Mouse (Mus musculus) layer of hippocampus, postnatal 14 days (tissue): ENCODE data around the gene Slc6a9. TPM values are rescaled to one million over a fixed set of nuclear protein-coding genes. Genes with fewer than 3 reads are reported as not detected.
A peak's percentile ranks its signal among the peaks of the same experiment; 100 is the strongest.

Source experiments
- DNase-seq, 2 experiments: peaks; one replicate each; pipeline ENCODE4 v3.0.0; 2021 to 2022; ENCODE audit warnings: low spot score in 2 of 2, mixed read lengths in 1 of 2
- total RNA-seq, 2 experiments: library from RNA; stranded (reverse); gene quantifications; 2 replicates each; pipeline ENCODE4 v1.2.3; 2021

Gene Slc6a9
- total RNA-seq, 2 experiments from 2014 or later, result 30.3 to 40.9 TPM

DNA sequence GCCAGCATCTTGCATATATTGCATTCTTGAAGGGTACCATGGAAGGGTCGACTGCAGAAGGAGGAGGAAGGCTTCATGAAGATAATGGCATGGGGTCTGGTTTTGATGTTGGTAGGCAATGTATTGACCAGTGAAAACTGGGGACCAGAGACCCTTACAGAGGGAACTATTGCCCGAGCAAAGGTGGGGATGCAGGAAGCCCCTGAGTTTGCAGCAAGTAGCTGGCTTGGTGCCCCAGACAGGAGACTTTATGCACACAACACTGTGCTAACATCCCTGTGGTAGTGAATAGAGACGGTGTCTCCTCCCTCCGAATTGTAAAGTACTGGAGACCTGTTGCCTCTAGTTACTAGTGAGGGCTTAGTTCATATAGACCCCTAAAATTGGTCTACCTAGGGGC, 3.0 kb downstream of the Slc6a9 start:
- no peak for DNase-seq

GRCm38 (mm10) chr4:117839366-117839765, 5.1 kb downstream of the Slc6a9 start:
- DNase-seq, result no peak

DNA sequence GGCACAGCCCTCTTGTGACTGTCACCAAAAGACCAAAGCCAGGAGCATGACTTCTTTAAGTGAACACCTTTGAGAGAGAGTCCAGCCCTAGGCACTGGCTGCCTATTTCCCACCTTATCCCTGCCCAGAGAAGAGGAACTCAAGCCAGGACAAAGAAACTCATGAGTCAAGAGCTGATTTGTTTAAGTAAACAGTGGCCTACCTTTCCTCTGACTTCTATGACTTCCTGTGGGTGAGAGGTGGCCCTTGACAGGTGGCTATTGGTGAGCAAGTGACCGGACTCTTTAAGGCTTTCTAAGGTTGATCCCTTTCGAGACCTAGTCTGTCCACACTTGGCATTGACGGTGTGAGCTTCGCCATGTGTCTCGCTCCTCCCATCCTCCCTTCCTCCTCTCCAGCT, 6.5 kb downstream of the Slc6a9 start:
- no peak for DNase-seq

GRCm38 (mm10) chr4:117841566-117841965, 7.3 kb downstream of the Slc6a9 start:
- no peak for DNase-seq

GRCm38 (mm10) chr4:117843101-117843500, 8.8 kb downstream of the Slc6a9 start:
- no peak for DNase-seq

DNA sequence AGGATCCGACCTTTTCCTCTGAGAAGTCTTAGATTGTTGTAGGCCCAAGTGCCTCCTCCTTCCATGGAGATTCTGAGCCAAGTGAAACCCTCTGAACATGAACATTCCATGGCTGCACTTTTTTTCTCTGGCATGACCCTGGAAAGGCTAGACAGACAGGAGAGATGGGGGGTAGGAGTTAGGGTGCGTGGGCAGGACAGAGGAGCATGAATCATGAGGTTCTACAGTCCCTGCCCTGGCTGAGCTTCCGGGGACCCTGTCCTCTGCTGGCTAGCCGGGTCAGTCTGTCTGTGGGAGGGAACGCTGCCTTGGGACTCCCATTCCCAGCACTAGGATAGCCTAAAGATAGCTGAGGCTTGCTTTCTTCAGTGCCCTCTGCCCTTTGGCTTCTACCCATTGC, 10.2 kb downstream of the Slc6a9 start:
- DNase-seq, result no peak

DNA sequence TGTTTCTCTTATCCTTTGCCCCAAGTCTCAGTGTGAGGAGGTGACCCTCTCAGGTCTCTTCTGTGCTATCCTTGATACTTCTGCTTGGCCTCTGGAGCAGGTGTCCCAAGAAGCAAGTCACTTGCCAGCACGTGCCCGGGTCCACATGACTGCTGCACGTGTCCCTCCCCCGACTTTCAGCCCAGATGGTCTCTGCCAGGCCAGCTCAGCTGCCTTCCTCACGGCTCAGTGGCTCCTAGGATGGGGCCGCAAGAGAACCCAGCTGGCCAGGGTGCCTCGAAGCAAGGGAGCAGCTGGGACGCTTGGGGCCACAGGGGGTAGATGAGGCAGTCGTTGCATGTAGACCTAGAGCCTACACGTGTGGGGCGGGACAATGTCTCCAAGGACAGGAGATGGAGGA, 11.0 kb downstream of the Slc6a9 start:
- DNase-seq, result no peak

DNA sequence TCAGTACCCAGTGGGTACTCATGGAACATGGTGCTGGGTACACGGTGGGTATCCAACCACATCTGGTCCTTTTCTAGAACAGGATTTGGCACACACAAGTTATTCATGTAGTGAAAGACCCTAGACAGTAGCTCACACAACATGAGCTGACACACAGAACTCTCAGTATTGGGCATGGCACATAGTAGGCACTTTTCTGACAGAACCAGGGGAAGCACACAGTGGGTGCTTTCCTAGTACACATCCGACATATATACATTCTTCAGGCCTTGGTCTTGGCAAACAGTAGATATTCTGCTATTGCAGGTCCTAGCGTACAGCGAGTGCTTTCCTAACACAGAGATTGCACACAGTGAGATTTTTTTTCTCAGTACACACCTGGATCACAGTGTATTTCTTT, 12.0 kb downstream of the Slc6a9 start:
- no peak for DNase-seq

GRCm38 (mm10) chr4:117847011-117847410, 12.7 kb downstream of the Slc6a9 start:
- peak; percentile 55 to 70 for DNase-seq

GRCm38 (mm10) chr4:117849063-117849462, 14.8 kb downstream of the Slc6a9 start:
- no peak for DNase-seq

DNA sequence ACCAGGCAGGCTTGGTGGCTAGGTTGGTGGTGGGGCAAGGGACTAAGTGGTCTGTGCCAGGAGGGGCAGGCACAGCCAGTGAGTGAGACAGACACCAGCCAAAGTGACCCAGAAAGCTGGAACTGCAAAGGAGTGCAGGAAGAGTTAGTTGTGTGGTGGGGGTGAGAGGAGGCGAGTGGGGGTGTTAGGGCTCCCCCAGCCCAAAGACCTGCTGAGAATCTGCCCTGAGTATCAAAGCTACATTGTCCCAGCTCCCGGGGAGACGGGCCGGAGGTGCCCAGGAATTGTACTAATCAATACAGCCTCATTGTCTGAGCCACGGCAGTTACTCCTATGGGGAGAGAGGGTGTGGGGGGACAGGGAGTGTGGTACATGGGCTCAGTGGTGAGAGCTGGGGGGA, 15.2 kb downstream of the Slc6a9 start:
- no peak for DNase-seq

- no peak for DNase-seq
Measured at GRCm38 (mm10) chr4:117850176-117850575, 15.9 kb downstream of the Slc6a9 start.

GRCm38 (mm10) chr4:117850871-117851270, 16.6 kb downstream of the Slc6a9 start:
- DNase-seq, result no peak

DNA sequence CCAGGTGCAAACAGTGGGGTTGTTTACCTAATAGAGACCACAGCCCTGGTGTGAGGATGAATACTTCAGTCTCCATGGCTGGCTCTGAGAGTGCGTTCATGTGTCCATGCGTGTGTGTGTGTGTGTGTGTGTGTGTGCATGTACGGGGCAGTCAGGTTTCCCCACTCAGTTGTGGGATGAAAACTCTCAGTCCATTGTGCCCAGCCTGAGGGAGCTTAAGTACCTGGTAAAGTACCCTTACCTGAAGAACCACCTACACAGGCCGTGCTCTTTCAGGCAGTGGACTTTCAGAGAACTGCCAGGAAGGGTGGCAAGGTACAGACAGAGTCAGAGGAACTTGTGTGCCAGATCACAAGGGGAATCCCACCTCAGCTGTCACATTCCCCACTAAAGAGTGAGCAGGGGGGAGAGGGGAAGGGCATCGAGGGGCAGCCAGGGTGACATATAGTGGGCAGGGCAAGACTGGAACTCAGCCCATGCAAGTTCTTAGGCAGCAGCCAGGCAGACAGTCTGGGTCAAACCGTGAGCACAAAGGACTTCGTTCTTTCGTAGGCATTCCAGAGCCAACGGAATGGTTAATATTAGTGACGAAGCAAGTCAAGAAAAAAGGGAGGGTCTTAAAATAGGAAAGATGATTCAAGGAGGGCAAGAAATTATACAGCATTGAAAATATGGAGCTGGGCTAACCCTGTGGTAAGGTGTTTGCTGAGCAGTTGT, 18.0 kb downstream of the Slc6a9 start:
- no peak for DNase-seq

DNA sequence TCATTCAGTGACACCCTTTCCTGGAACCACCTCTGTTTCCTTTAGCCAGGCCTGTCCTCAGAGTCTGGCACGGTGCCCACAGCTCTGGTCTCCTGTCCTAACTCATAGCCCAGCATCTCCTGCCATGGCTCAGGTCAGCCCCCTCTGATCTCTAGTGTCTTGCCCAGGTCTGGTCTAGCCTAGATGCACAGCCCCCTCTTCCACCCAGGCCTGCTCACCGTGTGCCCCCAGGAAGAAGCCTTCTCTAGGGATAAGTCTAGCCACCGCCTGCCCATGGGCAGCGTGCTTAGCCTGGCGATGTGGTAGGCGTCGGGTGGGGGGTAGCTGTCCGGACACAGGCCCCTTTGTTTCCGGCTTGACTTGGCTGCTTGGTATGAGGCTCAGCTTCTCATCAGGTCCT, 20.8 kb downstream of the Slc6a9 start:
- peak; percentile 54 to 59 for DNase-seq

DNA sequence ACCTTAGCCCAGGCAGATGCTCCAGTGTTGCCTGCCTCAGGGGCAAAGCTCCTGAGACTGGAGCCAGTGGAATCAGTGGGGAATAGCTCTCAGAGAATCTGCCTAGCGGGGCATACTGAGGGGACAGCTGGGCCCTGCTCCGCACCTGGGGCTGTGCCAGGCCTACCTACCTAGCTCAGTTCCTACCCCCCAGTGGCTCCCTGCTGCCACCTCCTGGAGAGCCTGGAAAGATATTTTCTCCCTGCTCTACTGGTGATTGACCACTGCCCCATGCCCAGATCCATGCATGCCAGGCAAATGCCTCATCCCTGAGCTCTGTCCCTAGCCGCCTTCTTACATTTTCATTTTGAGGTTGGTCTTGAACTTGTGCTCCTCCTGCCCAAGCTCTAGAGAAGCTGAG, 24.5 kb downstream of the Slc6a9 start:
- DNase-seq, result peak; percentile 63 to 70

- DNase-seq, result no peak
Measured at GRCm38 (mm10) chr4:117860570-117860969, 26.3 kb downstream of the Slc6a9 start.

DNA sequence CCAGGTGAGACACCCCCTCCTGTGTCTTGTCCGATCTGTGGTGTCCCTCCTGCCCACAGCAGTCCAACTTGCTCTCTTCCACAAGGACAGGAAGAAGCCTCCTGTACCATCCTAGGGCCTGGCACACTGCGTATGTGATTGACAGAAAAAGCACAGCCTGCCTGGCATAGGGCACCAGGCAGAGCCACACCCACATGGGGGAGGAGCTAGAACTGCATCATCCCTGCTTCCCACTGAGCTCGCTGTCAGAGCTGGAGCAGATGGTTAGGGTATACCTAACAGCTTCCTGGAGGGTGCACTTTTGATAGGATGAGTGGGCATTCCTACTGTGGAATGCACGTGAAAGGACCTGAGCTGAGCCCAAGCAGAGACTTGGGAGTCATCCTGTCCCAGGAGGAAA, 28.5 kb downstream of the Slc6a9 start:
- DNase-seq, result peak in 1 of 2 experiments; percentile 69

DNA sequence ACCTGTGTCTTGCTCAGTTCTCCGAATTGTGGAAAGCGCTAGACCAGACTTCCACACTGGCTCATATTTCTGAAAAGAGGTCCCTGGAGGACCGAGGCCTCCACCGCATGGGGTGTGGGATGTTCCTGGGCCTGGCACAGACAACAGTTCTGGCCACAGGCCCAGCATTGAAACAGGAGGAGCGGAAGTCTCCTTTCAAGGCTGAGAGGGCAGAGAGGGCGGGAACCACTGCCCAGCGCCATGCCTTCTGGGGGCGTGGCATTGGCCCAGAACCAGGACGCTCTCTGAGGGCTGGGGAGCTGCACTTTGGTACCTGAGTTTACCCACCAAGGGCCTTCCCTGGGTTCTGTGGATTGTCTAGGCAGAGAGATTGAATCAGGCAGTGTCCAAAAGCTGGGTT, 31.8 kb downstream of the Slc6a9 start:
- no peak for DNase-seq

GRCm38 (mm10) chr4:117867000-117867399, 32.7 kb downstream of the Slc6a9 start:
- DNase-seq, result no peak

GRCm38 (mm10) chr4:117867823-117868222, 33.5 kb downstream of the Slc6a9 start:
- no peak for DNase-seq

DNA sequence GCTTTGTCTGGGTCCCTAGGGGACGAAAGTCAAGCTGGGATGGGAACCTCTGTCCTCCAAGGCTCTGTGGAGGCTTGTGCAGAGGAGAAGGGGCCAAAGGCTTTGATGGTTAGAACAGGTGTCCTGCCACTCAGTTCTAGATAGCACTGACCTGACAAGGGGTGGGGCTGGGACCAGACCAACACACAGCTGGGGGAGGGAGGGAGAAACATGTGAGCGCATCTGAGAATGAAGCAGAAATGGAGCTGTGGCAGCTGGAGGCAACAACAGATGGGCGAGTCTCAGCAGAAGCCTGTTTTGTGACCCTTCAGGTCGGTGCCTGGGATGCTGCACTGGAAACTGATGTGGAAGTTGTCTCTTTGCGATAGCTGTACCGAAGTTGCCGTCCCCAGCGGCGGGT, 35.0 kb downstream of the Slc6a9 start:
- DNase-seq, result no peak

DNA sequence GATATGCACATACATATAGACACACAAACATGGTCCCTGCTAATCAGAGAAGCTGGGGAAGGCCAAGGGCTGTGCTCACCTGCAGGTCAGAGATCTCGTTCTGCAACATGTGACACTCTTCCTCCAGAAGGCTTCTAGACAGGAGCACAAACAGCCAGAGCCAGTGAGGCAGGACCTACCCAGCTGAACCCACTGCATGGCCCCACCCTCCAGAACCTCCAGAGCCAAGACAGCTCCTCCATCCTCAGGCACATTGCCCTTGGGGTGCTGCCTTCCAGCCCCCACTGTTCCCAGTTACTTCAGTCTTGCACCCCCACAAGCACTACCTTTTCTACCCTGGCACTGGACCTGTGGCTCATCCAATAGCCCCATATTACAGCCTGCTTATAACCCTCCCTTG, 36.1 kb downstream of the Slc6a9 start:
- no peak for DNase-seq

DNA sequence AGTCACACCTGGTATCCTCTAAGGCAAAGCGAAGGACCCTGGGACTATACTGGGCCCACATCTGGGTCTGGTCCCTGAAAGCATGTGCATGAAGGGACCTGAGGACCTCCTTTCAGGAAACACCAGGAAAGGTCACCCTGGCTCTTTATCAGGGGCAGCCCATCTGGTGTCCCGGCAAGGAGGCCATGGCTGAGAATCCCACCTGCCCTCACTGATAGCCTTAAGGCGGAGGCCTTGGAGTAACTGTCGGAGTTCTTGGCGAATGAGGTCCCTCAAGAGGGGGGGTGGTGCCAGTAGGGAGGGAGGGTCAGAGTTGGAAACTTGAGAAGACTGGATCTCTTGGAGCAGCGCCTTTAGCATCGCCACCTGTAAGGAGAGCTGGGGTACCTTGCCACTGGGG, 37.5 kb downstream of the Slc6a9 start:
- no peak for DNase-seq
